Mouse (Mus musculus) heart, embryonic 10.5 days (tissue): ENCODE data around the gene Tmem121b. TPM values are rescaled to one million over a fixed set of nuclear protein-coding genes. Genes with fewer than 3 reads are reported as not detected.

ENCODE experiments used
- DNase-seq: peaks from one replicate; pipeline ENCODE4 v3.0.0-alpha.2; 2017; ENCODE audit warnings: low spot score
- H3K27ac ChIP-seq: fragments of 300-500 bp; sonication (generic); 2 replicates; pipeline ENCODE4 v1.5.1; 2016; ENCODE audit warnings: mild to moderate bottlenecking
- H3K27me3 ChIP-seq: fragments of 300-500 bp; sonication (generic); 2 replicates; pipeline ENCODE4 v1.6.1; 2016; ENCODE audit warnings: mild to moderate bottlenecking; ENCODE audit not compliant: poor library complexity, insufficient read depth, severe bottlenecking
- H3K36me3 ChIP-seq: fragments of 300-500 bp; sonication (generic); 2 replicates; pipeline ENCODE4 v1.6.1; 2016; ENCODE audit warnings: mild to moderate bottlenecking, moderate library complexity
- H3K4me1 ChIP-seq: fragments of 300-500 bp; sonication (generic); 2 replicates; pipeline ENCODE4 v1.6.1; 2016; ENCODE audit warnings: mild to moderate bottlenecking
- H3K4me3 ChIP-seq: fragments of 300-500 bp; sonication (generic); 2 replicates; pipeline ENCODE4 v1.5.1; 2016; ENCODE audit warnings: mild to moderate bottlenecking, moderate library complexity
- H3K9me3 ChIP-seq: fragments of 300-500 bp; sonication (generic); 2 replicates; pipeline ENCODE4 v1.6.1; 2016; ENCODE audit warnings: mild to moderate bottlenecking, moderate library complexity
- WGBS: fragments of 180-500 bp; shearing (Covaris S2); methylation state at CpG from one replicate; pipeline ENCODE4 v1.1.7; 2016; 5-methylcytosine and 5-hydroxymethylcytosine counted together
- polyA plus RNA-seq: library from polyadenylated mRNA; unstranded; fragments of >200 nt; fragmentation: Nextera tagmentation; extraction: Ambion mirVana; gene quantifications from 2 replicates; pipeline ENCODE4 v1.2.1, GENCODE M21; 2016

The Tmem121b gene
- polyA plus RNA-seq, 1 experiment from 2014 or later: 0.03 TPM

- 74% methylated on average over 6 of the region's 6 CpGs for WGBS
- Histone ChIP-seq H3K4me1 (0 out of 2 replicates have a peak, but pooled peaks cover 7% of the 10 kb centered on the region), H3K27me3 (no peaks in the 10 kb centered on the region), H3K27ac (peak overlapping the region; percentile 69; the same call in 1 of the 2 replicates), H3K9me3 (no peaks in the 10 kb centered on the region), H3K36me3 (peaks cover 72% of the 10 kb centered on the region), H3K4me3 (no peak overlapping the region)
- DNase-seq: no peak
These were observed 23.3 kb upstream of the Tmem121b start for GRCm38 (mm10) chr6:120516879-120517278.

- Histone ChIP-seq H3K4me1 (0 out of 2 replicates have a peak, but pooled peaks cover 7% of the 10 kb centered on the region), H3K27me3 (no peaks in the 10 kb centered on the region), H3K9me3 (no peaks in the 10 kb centered on the region), H3K36me3 (peaks cover 72% of the 10 kb centered on the region), H3K4me3 (no peak overlapping the region), H3K27ac (0 out of 2 replicates have a peak overlapping the region, but pooled peaks have one; percentile 69)
- WGBS: 62% methylated on average over 4 of the region's 4 CpGs
- DNase-seq: no peak
These were observed 22.8 kb upstream of the Tmem121b start for GRCm38 (mm10) chr6:120516422-120516821.

GRCm38 (mm10) chr6:120511212-120511611 is 17.6 kb upstream of the Tmem121b start:
- Histone ChIP-seq H3K9me3 (no peaks in the 10 kb centered on the region), H3K4me3 (no peak overlapping the region), H3K27ac (no peak overlapping the region), H3K27me3 (no peaks in the 10 kb centered on the region), H3K4me1 (no peaks in the 10 kb centered on the region), H3K36me3 (peaks cover 60% of the 10 kb centered on the region)
- no peak for DNase-seq
- 75% methylated on average over 6 of the region's 6 CpGs for WGBS

GRCm38 (mm10) chr6:120510425-120510824 is 16.8 kb upstream of the Tmem121b start:
- WGBS: 78% methylated on average over 8 of the region's 8 CpGs
- Histone ChIP-seq H3K4me1 (peaks cover 3% of the 10 kb centered on the region; the same call in 1 of the 2 replicates), H3K27ac (no peak overlapping the region), H3K27me3 (no peaks in the 10 kb centered on the region), H3K36me3 (peaks cover 60% of the 10 kb centered on the region), H3K9me3 (no peaks in the 10 kb centered on the region), H3K4me3 (no peak overlapping the region)
- DNase-seq: no peak

- WGBS: 87% methylated on average over 7 of the region's 7 CpGs
- H3K9me3 ChIP-seq: no peaks in the 10 kb centered on the region
- no peak overlapping the region for H3K4me3 ChIP-seq
- H3K27ac ChIP-seq: no peak overlapping the region
- H3K36me3 ChIP-seq: peaks cover 60% of the 10 kb centered on the region
- no peaks in the 10 kb centered on the region for H3K27me3 ChIP-seq
- no peak for DNase-seq
- peaks cover 3% of the 10 kb centered on the region; the same call in 1 of the 2 replicates for H3K4me1 ChIP-seq
These were observed 16.4 kb upstream of the Tmem121b start for GRCm38 (mm10) chr6:120509975-120510374.

- Histone ChIP-seq H3K27ac (no peak overlapping the region), H3K27me3 (no peaks in the 10 kb centered on the region), H3K4me3 (no peak overlapping the region), H3K9me3 (no peaks in the 10 kb centered on the region), H3K36me3 (peaks cover 46% of the 10 kb centered on the region), H3K4me1 (peaks cover 3% of the 10 kb centered on the region; the same call in 1 of the 2 replicates)
- 78% methylated on average over 4 of the region's 4 CpGs for WGBS
- DNase-seq: no peak
These were observed 15.0 kb upstream of the Tmem121b start for GRCm38 (mm10) chr6:120508645-120509044.

GRCm38 (mm10) chr6:120505531-120505930 is 11.9 kb upstream of the Tmem121b start:
- Histone ChIP-seq H3K4me1 (peaks cover 9% of the 10 kb centered on the region; the same call in 1 of the 2 replicates), H3K36me3 (peaks cover 21% of the 10 kb centered on the region), H3K9me3 (peaks cover 1% of the 10 kb centered on the region; the same call in 1 of the 2 replicates), H3K27me3 (no peaks in the 10 kb centered on the region), H3K27ac (no peak overlapping the region), H3K4me3 (no peak overlapping the region)
- WGBS: 76% methylated on average over 4 of the region's 4 CpGs
- no peak for DNase-seq

GRCm38 (mm10) chr6:120504051-120504450 is 10.4 kb upstream of the Tmem121b start:
- Histone ChIP-seq H3K4me1 (peaks cover 9% of the 10 kb centered on the region; the same call in 1 of the 2 replicates), H3K27ac (no peak overlapping the region), H3K36me3 (peaks cover 7% of the 10 kb centered on the region), H3K27me3 (no peaks in the 10 kb centered on the region), H3K9me3 (peaks cover 5% of the 10 kb centered on the region; the same call in 1 of the 2 replicates), H3K4me3 (no peak overlapping the region)
- DNase-seq: no peak
- WGBS: 64% methylated on average over 3 of the region's 3 CpGs

GRCm38 (mm10) chr6:120496544-120496943 is 2.9 kb upstream of the Tmem121b start:
- no peaks in the 10 kb centered on the region for H3K36me3 ChIP-seq
- H3K9me3 ChIP-seq: peaks cover 5% of the 10 kb centered on the region; the same call in 1 of the 2 replicates
- no peak overlapping the region for H3K4me3 ChIP-seq
- H3K27me3 ChIP-seq: peaks cover 58% of the 10 kb centered on the region
- peaks cover 36% of the 10 kb centered on the region for H3K4me1 ChIP-seq
- no peak overlapping the region for H3K27ac ChIP-seq
- no peak for DNase-seq
- WGBS: 69% methylated on average over 3 of the region's 3 CpGs

GRCm38 (mm10) chr6:120492499-120493373 is 871 bp downstream of the Tmem121b start:
- DNase-seq: peak; percentile 77
- no peaks in the 10 kb centered on the region for H3K9me3 ChIP-seq
- peak overlapping the region; percentile 79 for H3K4me3 ChIP-seq
- WGBS: 2% methylated on average over 94 of the region's 95 CpGs
- H3K36me3 ChIP-seq: no peaks in the 10 kb centered on the region
- peak overlapping the region; percentile 78; the same call in 1 of the 2 replicates for H3K27ac ChIP-seq
- peaks cover 35% of the 10 kb centered on the region for H3K4me1 ChIP-seq
- H3K27me3 ChIP-seq: peaks cover 66% of the 10 kb centered on the region

- WGBS: 10% methylated on average over 22 of the region's 22 CpGs
- H3K27me3 ChIP-seq: peaks cover 64% of the 10 kb centered on the region
- peaks cover 35% of the 10 kb centered on the region for H3K4me1 ChIP-seq
- no peaks in the 10 kb centered on the region for H3K9me3 ChIP-seq
- DNase-seq: peak; percentile 76
- no peak overlapping the region for H3K27ac ChIP-seq
- H3K4me3 ChIP-seq: peak overlapping the region; percentile 79
- H3K36me3 ChIP-seq: no peaks in the 10 kb centered on the region
These were observed 1.6 kb downstream of the Tmem121b start for GRCm38 (mm10) chr6:120491862-120492498.

- DNase-seq: no peak
- peaks cover 35% of the 10 kb centered on the region for H3K4me1 ChIP-seq
- H3K36me3 ChIP-seq: no peaks in the 10 kb centered on the region
- no peak overlapping the region for H3K4me3 ChIP-seq
- H3K9me3 ChIP-seq: no peaks in the 10 kb centered on the region
- no peak overlapping the region for H3K27ac ChIP-seq
- peaks cover 59% of the 10 kb centered on the region for H3K27me3 ChIP-seq
- WGBS: 58% methylated on average over 7 of the region's 7 CpGs
These were observed 2.5 kb downstream of the Tmem121b start for GRCm38 (mm10) chr6:120491064-120491463.

GRCm38 (mm10) chr6:120489461-120489860 is 4.1 kb downstream of the Tmem121b start:
- Histone ChIP-seq H3K36me3 (no peaks in the 10 kb centered on the region), H3K4me3 (no peak overlapping the region), H3K27ac (no peak overlapping the region), H3K4me1 (peaks cover 33% of the 10 kb centered on the region), H3K27me3 (peaks cover 58% of the 10 kb centered on the region), H3K9me3 (no peaks in the 10 kb centered on the region)
- DNase-seq: no peak
- WGBS: 57% methylated on average over 2 of the region's 2 CpGs
